Mouse (Mus musculus): ENCODE results near the gene Tln1. TPM values are rescaled to one million over a fixed set of nuclear protein-coding genes. Genes with fewer than 3 reads are reported as not detected.
"Not testable (repeated sequence)": the region's sequence is repeated elsewhere in the genome, so short reads cannot be mapped to it uniquely, and the experiment has no call there.

Gene Tln1
- polyA plus RNA-seq, 2 experiments, result 30.1 to 39.7 TPM

DNA sequence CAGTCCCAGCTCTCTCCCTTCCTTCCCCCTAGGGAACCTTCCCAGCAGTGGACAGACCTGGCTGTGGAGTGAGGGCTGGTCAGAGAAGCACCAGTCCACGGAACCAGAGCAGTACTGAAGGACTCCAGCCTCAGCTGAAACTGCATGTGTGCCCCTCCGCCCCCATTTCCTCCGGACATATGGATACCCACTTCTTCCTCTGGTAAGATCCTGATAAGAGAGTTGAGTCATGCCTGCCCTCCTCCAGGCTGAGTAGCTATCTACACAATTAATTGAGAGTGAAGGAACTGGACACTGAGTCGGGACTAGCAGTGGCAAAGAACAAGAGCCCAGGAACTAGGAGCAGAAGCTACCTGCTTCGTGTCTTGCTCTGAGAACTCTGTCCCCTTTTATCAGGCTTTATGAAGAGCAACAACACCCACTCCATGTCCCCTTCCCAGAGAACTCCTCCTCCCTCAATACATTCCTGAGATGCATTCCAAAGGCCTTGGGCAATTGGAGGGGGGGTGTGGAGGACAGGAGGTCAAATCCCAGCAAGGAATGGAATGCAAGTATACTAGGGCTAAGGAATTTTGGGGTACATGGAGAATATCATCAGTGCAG lies 4.4 kb downstream of the Tln1 start:
- DNase-seq (ENCODE audit: low read depth in 3 of 3, low spot score in 3 of 3), result no peak
- peak overlapping the region; percentile 33 to 75 for H3K4me3 ChIP-seq (ENCODE audit: insufficient read depth in 1 of 2, low read depth in 2 of 2, low read length in 2 of 2)

DNA sequence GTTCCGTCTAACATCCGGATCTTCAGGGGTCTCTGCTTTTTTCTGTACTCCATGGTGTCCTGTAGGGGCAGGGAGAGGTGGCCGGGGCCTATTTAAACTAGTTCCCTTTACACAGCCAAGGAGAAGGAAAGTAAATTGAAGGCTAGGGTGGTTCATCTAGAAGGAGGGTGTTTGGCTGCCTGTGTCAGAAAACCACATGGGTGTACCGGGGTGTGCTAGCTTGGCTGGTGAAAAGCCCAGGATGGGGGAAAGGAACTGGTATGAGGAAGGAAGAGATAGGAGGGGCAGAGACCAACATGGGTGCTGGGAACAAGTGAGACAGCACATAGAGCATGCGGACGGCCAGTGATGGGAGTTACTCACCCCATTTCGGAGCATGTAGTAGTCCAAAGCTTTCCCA lies 6.6 kb downstream of the Tln1 start:
- H3K4me3 ChIP-seq (ENCODE audit: insufficient read depth in 1 of 2, low read depth in 2 of 2, low read length in 2 of 2), result no peak overlapping the region
- ATAC-seq (ENCODE audit: insufficient read depth), result no peak
- H3K36me3 ChIP-seq (replicated peaks; ENCODE audit: control insufficient read depth, insufficient read depth, low read depth), result peaks cover 64% of the 10 kb centered on the region
- no peak overlapping the region for H3K4me2 ChIP-seq (ENCODE audit: low read depth)
- no peaks in the 10 kb centered on the region; the same call in 1 of the 2 replicates for H3K9me3 ChIP-seq (ENCODE audit: control insufficient read depth, low read length)
- no peaks in the 10 kb centered on the region for H3K27me3 ChIP-seq (ENCODE audit: control insufficient read depth, insufficient read depth, low read length)
- 77% methylated on average over 7 of the region's 7 CpGs for WGBS (ENCODE audit: insufficient replicate concordance)
- no peak for TF ChIP-seq EP300 (IDR thresholded peaks at IDR 0.05; ENCODE audit: low read depth)
- no peak for TF ChIP-seq CTCF (IDR thresholded peaks at IDR 0.05; ENCODE audit: low read depth)
- no peak overlapping the region for H3K27ac ChIP-seq
- no peak for DNase-seq (ENCODE audit: low read depth in 3 of 3, low spot score in 3 of 3)
- no peak overlapping the region for H3K9ac ChIP-seq (replicated peaks)
- peaks cover 19 to 34% of the 10 kb centered on the region in 2 experiments for H3K4me1 ChIP-seq (replicated peaks; ENCODE audit: control insufficient read depth in 2 of 2, insufficient read depth in 2 of 2, low read length in 1 of 2)

More for the DNA sequence above, 4.4 kb downstream of the Tln1 start:
- Histone ChIP-seq H3K27ac (peak overlapping the region; percentile 68), H3K4me2 (ENCODE audit: low read depth) (peak overlapping the region; percentile 99), H3K9ac (replicated peaks) (peak overlapping the region; percentile 81), H3K4me1 (replicated peaks; ENCODE audit: control insufficient read depth in 2 of 2, insufficient read depth in 2 of 2, low read length in 1 of 2) (peaks cover 21 to 37% of the 10 kb centered on the region in 2 experiments), H3K9me3 (ENCODE audit: control insufficient read depth, low read length) (no peaks in the 10 kb centered on the region), H3K27me3 (ENCODE audit: control insufficient read depth, insufficient read depth, low read length) (no peaks in the 10 kb centered on the region), H3K36me3 (replicated peaks; ENCODE audit: control insufficient read depth, insufficient read depth, low read depth) (peaks cover 42% of the 10 kb centered on the region)
- WGBS (ENCODE audit: insufficient replicate concordance), result 5% methylated on average over 5 of the region's 5 CpGs
- ATAC-seq (ENCODE audit: insufficient read depth), result no peak
- TF ChIP-seq CTCF (IDR thresholded peaks at IDR 0.05; ENCODE audit: low read depth), result no peak

DNA sequence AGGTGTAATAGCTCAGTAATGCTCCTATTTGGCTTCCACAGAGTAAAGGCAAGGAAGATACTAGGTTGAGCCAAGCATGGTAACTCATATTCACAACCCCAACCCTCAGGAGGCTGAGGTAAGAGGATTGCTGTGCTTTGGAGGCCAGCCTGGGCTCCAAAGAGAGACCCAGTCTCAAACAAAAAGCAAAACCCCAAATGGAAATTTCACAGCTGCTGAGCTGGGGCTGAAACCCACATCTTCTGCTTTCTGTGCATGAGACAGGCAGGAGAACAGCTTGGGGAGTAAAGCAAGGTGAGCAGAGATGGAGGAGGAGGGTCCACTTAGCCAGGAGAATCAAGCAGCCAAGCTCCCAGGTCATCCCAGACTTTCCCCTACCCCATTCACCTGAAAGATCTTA lies 8.6 kb downstream of the Tln1 start:
- DNase-seq (ENCODE audit: low read depth in 3 of 3, low spot score in 3 of 3) (no peak), ATAC-seq (ENCODE audit: insufficient read depth) (no peak)
- Histone ChIP-seq H3K4me1 (replicated peaks; ENCODE audit: control insufficient read depth in 2 of 2, insufficient read depth in 2 of 2, low read length in 1 of 2) (peaks cover 13 to 17% of the 10 kb centered on the region in 2 experiments), H3K9me3 (ENCODE audit: control insufficient read depth, low read length) (no peaks in the 10 kb centered on the region; the same call in 1 of the 2 replicates), H3K9ac (replicated peaks) (no peak overlapping the region), H3K4me2 (ENCODE audit: low read depth) (no peak overlapping the region), H3K27ac (no peak overlapping the region), H3K36me3 (replicated peaks; ENCODE audit: control insufficient read depth, insufficient read depth, low read depth) (peaks cover 84% of the 10 kb centered on the region), H3K27me3 (ENCODE audit: control insufficient read depth, insufficient read depth, low read length) (no peaks in the 10 kb centered on the region), H3K4me3 (ENCODE audit: insufficient read depth in 1 of 2, low read depth in 2 of 2, low read length in 2 of 2) (no peak overlapping the region)
- no peak for TF ChIP-seq CTCF (IDR thresholded peaks at IDR 0.05; ENCODE audit: low read depth)
- TF ChIP-seq EP300 (IDR thresholded peaks at IDR 0.05; ENCODE audit: low read depth), result no peak

DNA sequence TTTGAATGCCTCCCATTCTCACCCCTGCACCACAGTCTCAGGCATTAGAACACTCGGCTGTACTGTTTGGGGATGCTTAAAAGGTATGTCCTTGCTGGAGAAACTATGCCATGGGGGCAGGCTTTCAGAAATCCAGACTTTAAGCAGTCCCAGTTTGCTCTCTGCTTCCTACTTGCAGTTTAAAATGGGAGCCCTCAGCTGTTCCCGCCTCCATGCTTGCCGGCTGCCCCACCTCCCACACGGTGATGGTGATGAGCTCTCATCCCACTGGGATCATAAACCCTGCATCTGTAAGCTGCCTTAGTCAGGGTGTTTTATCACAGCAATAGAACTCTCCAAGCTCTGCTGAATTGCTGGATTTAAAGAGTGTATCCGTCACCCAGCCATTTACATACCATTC lies 10.1 kb downstream of the Tln1 start:
- no peak for ATAC-seq (ENCODE audit: insufficient read depth)
- Histone ChIP-seq H3K4me2 (ENCODE audit: low read depth) (no peak overlapping the region), H3K27ac (no peak overlapping the region), H3K36me3 (replicated peaks; ENCODE audit: control insufficient read depth, insufficient read depth, low read depth) (peaks cover 99% of the 10 kb centered on the region), H3K4me3 (ENCODE audit: insufficient read depth in 1 of 2, low read depth in 2 of 2, low read length in 2 of 2) (no peak overlapping the region), H3K27me3 (ENCODE audit: control insufficient read depth, insufficient read depth, low read length) (no peaks in the 10 kb centered on the region), H3K9me3 (ENCODE audit: control insufficient read depth, low read length) (no peaks in the 10 kb centered on the region; the same call in 1 of the 2 replicates), H3K9ac (replicated peaks) (no peak overlapping the region), H3K4me1 (replicated peaks; ENCODE audit: control insufficient read depth in 2 of 2, insufficient read depth in 2 of 2, low read length in 1 of 2) (peaks cover 0 to 2% of the 10 kb centered on the region in 2 experiments; a peak in 2 of 4 replicates)
- no peak for DNase-seq (ENCODE audit: low read depth in 3 of 3, low spot score in 3 of 3)
- WGBS (ENCODE audit: insufficient replicate concordance), result 95% methylated on average over 5 of the region's 5 CpGs
- TF ChIP-seq EP300 (IDR thresholded peaks at IDR 0.05; ENCODE audit: low read depth) (no peak), CTCF (IDR thresholded peaks at IDR 0.05; ENCODE audit: low read depth) (no peak)

DNA sequence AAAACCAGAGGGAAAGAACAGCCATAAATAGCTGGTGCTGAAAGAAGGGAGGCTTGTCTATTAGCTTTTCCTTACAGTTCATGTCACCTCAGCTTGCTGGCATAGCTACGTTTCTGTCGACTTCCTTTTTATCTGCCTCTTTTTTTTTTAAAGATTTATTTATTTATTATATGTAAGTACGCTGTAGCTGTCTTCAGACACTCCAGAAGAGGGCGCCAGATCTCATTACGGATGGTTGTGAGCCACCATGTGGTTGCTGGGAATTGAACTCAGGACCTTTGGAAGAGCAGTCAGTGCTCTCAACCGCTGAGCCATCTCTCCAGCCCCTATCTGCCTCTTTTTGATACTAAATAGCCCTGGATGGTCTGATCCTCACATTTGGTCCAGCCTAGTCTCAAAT lies 10.6 kb downstream of the Tln1 start:
- not testable (repeated sequence) for DNase-seq (ENCODE audit: low read depth in 3 of 3, low spot score in 3 of 3); H3K9me3 ChIP-seq (ENCODE audit: control insufficient read depth, low read length); H3K9ac ChIP-seq (replicated peaks); H3K4me3 ChIP-seq (ENCODE audit: insufficient read depth in 1 of 2, low read depth in 2 of 2, low read length in 2 of 2); H3K27ac ChIP-seq; ATAC-seq (ENCODE audit: insufficient read depth); H3K4me2 ChIP-seq (ENCODE audit: low read depth); H3K27me3 ChIP-seq (ENCODE audit: control insufficient read depth, insufficient read depth, low read length); H3K4me1 ChIP-seq (replicated peaks; ENCODE audit: control insufficient read depth in 2 of 2, insufficient read depth in 2 of 2, low read length in 1 of 2)
- 87% methylated on average over 6 of the region's 6 CpGs for WGBS (ENCODE audit: insufficient replicate concordance)
- H3K36me3 ChIP-seq (replicated peaks; ENCODE audit: control insufficient read depth, insufficient read depth, low read depth), result peaks cover 100% of the 10 kb centered on the region

All from liver, embryonic 14.5 days (tissue).